Mouse (Mus musculus) myocyte (in vitro differentiated cells): ENCODE measurements around the gene Krtap4-16. TPM values are rescaled to one million over a fixed set of nuclear protein-coding genes. Genes with fewer than 3 reads are reported as not detected.

ENCODE experiments used
- polyA plus RNA-seq: library from polyadenylated mRNA; unstranded; fragments of >200 nt; fragmentation: generic; extraction: Trizol; gene quantifications from one replicate; pipeline ENCODE4 v1.2.1, GENCODE M21; 2012; ENCODE audit warnings: missing spikeins

Krtap4-16 gene
- polyA plus RNA-seq, 1 experiment: not detected

Other genes with a start within 250 kb of the Krtap4-16 start
- not detected for gene Gm11938, start 248.3 kb downstream of the Krtap4-16 start, polyA plus RNA-seq
- gene Gm11937, start 241.4 kb downstream of the Krtap4-16 start, polyA plus RNA-seq: not detected
- not detected for gene Krtap2-4, start 236.8 kb downstream of the Krtap4-16 start, polyA plus RNA-seq
- gene Gm11562, start 231.2 kb downstream of the Krtap4-16 start, polyA plus RNA-seq: not detected
- not detected for gene Krtap4-1, start 223.4 kb downstream of the Krtap4-16 start, polyA plus RNA-seq
- not detected for gene Krtap4-2, start 216.5 kb downstream of the Krtap4-16 start, polyA plus RNA-seq
- gene Krtap4-7, start 207.5 kb downstream of the Krtap4-16 start, polyA plus RNA-seq: not detected
- not detected for gene Gm11555, start 201.4 kb downstream of the Krtap4-16 start, polyA plus RNA-seq
- not detected for gene Gm11563, start 192.6 kb downstream of the Krtap4-16 start, polyA plus RNA-seq
- gene Krtap4-6, start 185.6 kb downstream of the Krtap4-16 start, polyA plus RNA-seq: not detected
- not detected for gene Gm14190, start 160.9 kb downstream of the Krtap4-16 start, polyA plus RNA-seq
- gene Gm14180, start 117.3 kb downstream of the Krtap4-16 start, polyA plus RNA-seq: not detected
- not detected for gene Gm11595, start 78.7 kb downstream of the Krtap4-16 start, polyA plus RNA-seq
- not detected for gene Krtap4-8, start 70.9 kb downstream of the Krtap4-16 start, polyA plus RNA-seq
- gene Krtap4-9, start 66.4 kb downstream of the Krtap4-16 start, polyA plus RNA-seq: not detected
- gene Gm11596, start 58.1 kb downstream of the Krtap4-16 start, polyA plus RNA-seq: not detected
- not detected for gene Gm11569, start 52.7 kb downstream of the Krtap4-16 start, polyA plus RNA-seq
- not detected for gene Gm11554, start 47.2 kb downstream of the Krtap4-16 start, polyA plus RNA-seq
- not detected for gene Krtap4-13, start 41.7 kb downstream of the Krtap4-16 start, polyA plus RNA-seq
- not detected for gene Gm11564, start 35.9 kb downstream of the Krtap4-16 start, polyA plus RNA-seq
- gene 2300003K06Rik, start 13.5 kb downstream of the Krtap4-16 start, polyA plus RNA-seq: not detected
- not detected for gene Gm11568, start 6.3 kb upstream of the Krtap4-16 start, polyA plus RNA-seq
- gene Gm11559, start 12.9 kb upstream of the Krtap4-16 start, polyA plus RNA-seq: not detected
- gene Krtap9-1, start 21.8 kb upstream of the Krtap4-16 start, polyA plus RNA-seq: not detected
- gene Gm11567, start 27.6 kb upstream of the Krtap4-16 start, polyA plus RNA-seq: not detected
- not detected for gene Krtap31-1, start 56.3 kb upstream of the Krtap4-16 start, polyA plus RNA-seq
- not detected for gene Gm11565, start 63.1 kb upstream of the Krtap4-16 start, polyA plus RNA-seq
- gene Krtap31-2, start 84.7 kb upstream of the Krtap4-16 start, polyA plus RNA-seq: not detected
- not detected for gene Krtap9-5, start 96.9 kb upstream of the Krtap4-16 start, polyA plus RNA-seq
- gene Krtap29-1, start 127.4 kb upstream of the Krtap4-16 start, polyA plus RNA-seq: not detected
- not detected for gene Krtap16-1, start 135.0 kb upstream of the Krtap4-16 start, polyA plus RNA-seq
- not detected for gene Krtap17-1, start 142.4 kb upstream of the Krtap4-16 start, polyA plus RNA-seq
- gene Krt33a, start 164.6 kb upstream of the Krtap4-16 start, polyA plus RNA-seq: not detected
- gene Krt33b, start 178.3 kb upstream of the Krtap4-16 start, polyA plus RNA-seq: 0.06 TPM
- not detected for gene Krt34, start 189.9 kb upstream of the Krtap4-16 start, polyA plus RNA-seq
- gene Krt31, start 198.9 kb upstream of the Krtap4-16 start, polyA plus RNA-seq: 0.89 TPM
- gene Krt32, start 236.6 kb upstream of the Krtap4-16 start, polyA plus RNA-seq: not detected
- gene Krt35, start 244.6 kb upstream of the Krtap4-16 start, polyA plus RNA-seq: not detected